Mouse (Mus musculus) ovary, adult 2 months (tissue): ENCODE results near the gene Hnf1a. TPM values are rescaled to one million over a fixed set of nuclear protein-coding genes. Genes with fewer than 3 reads are reported as not detected.

Experiments used
- polyA plus RNA-seq: library from polyadenylated mRNA; depleted of rRNA; stranded (reverse); fragments of >200 nt; gene quantifications from 2 replicates; pipeline ENCODE4 v1.2.3, GENCODE M21; 2012; rRNA removed

Hnf1a gene
- 0.16 and 0.18 TPM in 2 replicates for polyA plus RNA-seq

GRCm38 (mm10) chr5:114970824-114971227, at the start of gene Hnf1a:
Hnf1a (minus strand) TSS chr5:114971094.

GRCm38 (mm10) chr5:115010577-115011216, 39.8 kb upstream of the Hnf1a start, which contains the start of gene Sppl3:
Sppl3 (plus strand) TSS chr5:115011137.

GRCm38 (mm10) chr5:114942074-114942765, 28.7 kb downstream of the Hnf1a start, which contains the start of gene 2210016L21Rik:
2210016L21Rik (plus strand) TSS chr5:114942158.

GRCm38 (mm10) chr5:114922998-114923473, 47.9 kb downstream of the Hnf1a start, which contains the start of gene Oasl1:
Oasl1 (plus strand) TSS chr5:114923240.

Other genes starting within 250 kb of the Hnf1a start
- gene Ankrd13a, start 196.4 kb downstream of the Hnf1a start, polyA plus RNA-seq: 79.4 and 87.0 TPM in 2 replicates
- gene Git2, start 195.6 kb downstream of the Hnf1a start, polyA plus RNA-seq: 59.4 and 63.5 TPM in 2 replicates
- gene 1500011B03Rik, start 147.6 kb downstream of the Hnf1a start, polyA plus RNA-seq: 56.0 and 59.4 TPM in 2 replicates
- gene 4930519G04Rik, start 117.4 kb downstream of the Hnf1a start, polyA plus RNA-seq: 0.06 TPM in 1 of 2 replicates, not detected in the other
- gene Gm9936, start 112.4 kb downstream of the Hnf1a start, polyA plus RNA-seq: not detected in 2 replicates
- 12.8 and 16.7 TPM in 2 replicates for gene Oasl2, start 74.2 kb downstream of the Hnf1a start, polyA plus RNA-seq
- 4.4 and 5.9 TPM in 2 replicates for gene Oasl1, start 47.9 kb downstream of the Hnf1a start, polyA plus RNA-seq
- 27.6 and 31.4 TPM in 2 replicates for gene 2210016L21Rik, start 28.9 kb downstream of the Hnf1a start, polyA plus RNA-seq
- 174 TPM in 2 replicates for gene Sppl3, start 40.0 kb upstream of the Hnf1a start, polyA plus RNA-seq
- not detected in 2 replicates for gene Gm10401, start 127.2 kb upstream of the Hnf1a start, polyA plus RNA-seq
- 141 and 147 TPM in 2 replicates for gene Acads, start 148.3 kb upstream of the Hnf1a start, polyA plus RNA-seq
- gene Unc119b, start 163.9 kb upstream of the Hnf1a start, polyA plus RNA-seq: 56.5 and 57.8 TPM in 2 replicates
- 84.1 and 84.5 TPM in 2 replicates for gene Mlec, start 187.1 kb upstream of the Hnf1a start, polyA plus RNA-seq
- gene Cabp1, start 223.3 kb upstream of the Hnf1a start, polyA plus RNA-seq: 7.9 and 9.0 TPM in 2 replicates